Mouse (Mus musculus) stomach, postnatal 0 days (tissue): ENCODE data around the gene Lrch4.

Experiments used
- CTCF ChIP-seq: IDR thresholded peaks from 2 replicates; pipeline ENCODE4 v1.5.1; 2016; ENCODE audit warnings: antibody characterized with exemption, low read depth, mild to moderate bottlenecking, moderate library complexity
- EP300 ChIP-seq: optimal IDR thresholded peaks from 2 replicates; pipeline ENCODE3; 2016; ENCODE audit warnings: antibody characterized with exemption

DNA sequence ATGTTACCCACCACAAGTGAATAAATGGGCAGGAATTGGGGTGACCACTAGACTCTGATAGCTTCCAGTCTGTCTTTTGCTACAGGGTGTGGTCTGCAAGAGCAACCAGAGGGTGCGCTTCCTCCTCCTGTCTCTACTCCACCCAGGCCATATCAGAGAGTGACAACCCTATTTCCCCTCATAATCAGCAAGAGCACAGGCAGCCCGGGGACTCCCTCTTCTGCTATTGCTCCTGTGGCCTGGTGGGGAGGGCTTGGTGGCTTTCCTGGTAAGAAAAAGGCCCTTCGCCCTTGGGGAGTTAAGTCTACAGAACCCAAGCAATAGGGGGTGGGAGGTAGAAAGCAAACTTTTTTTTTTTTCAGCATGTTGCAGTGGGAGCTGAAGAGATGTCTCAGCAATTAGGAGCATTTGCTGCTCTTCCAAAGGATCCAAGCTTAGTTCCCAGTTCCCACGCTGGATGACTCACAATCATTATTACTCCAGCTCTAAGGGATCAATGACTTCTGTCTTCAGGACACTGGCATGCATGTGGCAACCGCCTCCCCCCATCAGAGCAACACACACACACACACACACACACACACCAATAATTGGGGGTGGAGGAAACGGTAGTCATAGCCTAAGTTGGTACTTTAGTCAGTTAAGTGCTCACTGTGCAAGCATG, 57.3 kb downstream of the Lrch4 start:
- TF ChIP-seq EP300 (no peak), CTCF (no peak)
